Mouse (Mus musculus) testis, adult 2 months (tissue): ENCODE measurements around the gene Snrnp27. TPM values are rescaled to one million over a fixed set of nuclear protein-coding genes. Genes with fewer than 3 reads are reported as not detected.

Source experiments
- H3K27ac ChIP-seq: fragments of 200-500 bp; 2 replicates; pipeline ENCODE4 v1.5.1; 2012; ENCODE audit warnings: low read depth, low read length; ENCODE audit not compliant: control insufficient read depth, insufficient read depth
- H3K27me3 ChIP-seq: fragments of 200-500 bp; 2 replicates; pipeline ENCODE4 v1.6.1; 2012; ENCODE audit warnings: mild to moderate bottlenecking, low read length, moderate library complexity; ENCODE audit not compliant: control insufficient read depth, insufficient read depth
- H3K36me3 ChIP-seq: fragments of 200-500 bp; 2 replicates; pipeline ENCODE4 v1.6.1; 2012; ENCODE audit warnings: mild to moderate bottlenecking, low read length; ENCODE audit not compliant: control insufficient read depth, insufficient read depth
- H3K4me1 ChIP-seq: fragments of 200-500 bp; 2 replicates; pipeline ENCODE4 v1.6.1; 2012; ENCODE audit warnings: low read length; ENCODE audit not compliant: control insufficient read depth, insufficient read depth
- H3K4me3 ChIP-seq: fragments of 200-500 bp; 2 replicates; pipeline ENCODE4 v1.5.1; 2012; ENCODE audit warnings: low read depth, mild to moderate bottlenecking, low read length, moderate library complexity, mixed read lengths; ENCODE audit not compliant: control insufficient read depth
- CTCF ChIP-seq: fragments of 200-500 bp; IDR thresholded peaks from 2 replicates; pipeline ENCODE4 v1.5.1; 2012; ENCODE audit warnings: low read depth, mild to moderate bottlenecking, inconsistent platforms, low read length, moderate library complexity; ENCODE audit not compliant: control insufficient read depth, insufficient read depth, insufficient replicate concordance
- POLR2A ChIP-seq: fragments of 200-500 bp; IDR thresholded peaks from 2 replicates; pipeline ENCODE4 v1.6.1; 2012; ENCODE audit warnings: low read depth, mild to moderate bottlenecking, inconsistent platforms, low read length, moderate library complexity; ENCODE audit not compliant: control insufficient read depth
- polyA plus RNA-seq: library from polyadenylated mRNA; depleted of rRNA; stranded (reverse); fragments of >200 nt; gene quantifications from 2 replicates; pipeline ENCODE4 v1.2.3, GENCODE M21; 2012

The Snrnp27 gene
- polyA plus RNA-seq, 1 experiment = 18.4 TPM

DNA sequence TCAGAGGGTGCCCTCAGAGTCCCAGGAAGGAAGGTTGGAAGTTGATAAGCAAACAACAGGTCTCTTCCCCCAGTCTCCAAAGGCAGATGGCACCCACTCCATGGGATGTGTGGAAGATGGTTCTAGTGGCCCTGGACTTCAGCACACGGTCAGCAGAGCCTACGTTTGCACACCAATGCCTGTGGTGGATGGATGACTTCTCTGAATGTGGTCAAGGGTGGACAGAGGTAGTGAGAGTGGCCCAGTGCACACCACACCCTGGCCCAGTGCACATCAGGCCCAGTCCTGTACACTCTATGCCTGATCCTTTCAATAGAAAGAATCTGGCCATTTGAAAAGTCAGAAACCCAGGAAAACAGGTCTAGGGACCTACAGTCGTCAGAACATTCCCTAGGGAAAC, 25.8 kb downstream of the Snrnp27 start:
- no peak for TF ChIP-seq POLR2A
- TF ChIP-seq CTCF = no peak
- Histone ChIP-seq H3K36me3 (no peaks in the 10 kb centered on the region; the same call in 1 of the 2 replicates), H3K4me3 (no peak overlapping the region), H3K27me3 (no peaks in the 10 kb centered on the region), H3K27ac (no peak overlapping the region), H3K4me1 (peaks cover 3% of the 10 kb centered on the region)

DNA sequence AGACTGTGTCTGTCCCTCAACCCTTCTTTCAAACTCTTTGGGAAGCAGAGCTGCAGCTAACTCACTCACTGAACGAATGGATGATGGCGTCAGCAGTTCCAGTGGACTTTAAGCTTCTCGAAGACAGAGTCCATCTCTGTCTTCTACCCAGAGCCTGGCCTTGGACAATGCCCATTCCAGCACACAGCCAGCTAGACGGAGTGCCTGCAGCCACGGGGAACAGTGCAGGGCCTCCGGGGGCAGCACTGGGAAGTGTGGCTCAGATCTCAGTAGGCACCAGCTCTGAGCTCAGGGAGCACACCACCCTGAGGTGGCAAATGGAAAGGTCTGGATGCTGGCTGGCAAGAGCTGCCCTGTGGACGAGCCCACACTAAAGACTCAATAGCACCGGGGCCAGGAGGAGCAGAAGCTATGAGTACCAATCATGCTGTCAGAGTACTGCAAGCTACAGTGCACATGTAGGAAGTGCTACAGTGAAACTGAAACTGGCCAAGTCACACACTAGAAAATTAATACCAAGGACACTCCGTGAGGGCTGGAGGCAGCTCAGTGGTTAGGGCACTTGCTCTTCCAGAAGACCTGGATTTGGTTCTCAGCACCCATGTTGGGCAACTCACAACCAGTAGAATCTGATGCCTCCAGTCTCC, 29.9 kb downstream of the Snrnp27 start:
- H3K27ac ChIP-seq = peak overlapping the region; percentile 30; the same call in 1 of the 2 replicates
- H3K27me3 ChIP-seq = no peaks in the 10 kb centered on the region
- peaks cover 3% of the 10 kb centered on the region for H3K4me1 ChIP-seq
- 0 out of 2 replicates have a peak, but pooled peaks have one; percentile 4 for TF ChIP-seq CTCF
- no peak for TF ChIP-seq POLR2A
- H3K36me3 ChIP-seq = peaks cover 1% of the 10 kb centered on the region
- H3K4me3 ChIP-seq = no peak overlapping the region

DNA sequence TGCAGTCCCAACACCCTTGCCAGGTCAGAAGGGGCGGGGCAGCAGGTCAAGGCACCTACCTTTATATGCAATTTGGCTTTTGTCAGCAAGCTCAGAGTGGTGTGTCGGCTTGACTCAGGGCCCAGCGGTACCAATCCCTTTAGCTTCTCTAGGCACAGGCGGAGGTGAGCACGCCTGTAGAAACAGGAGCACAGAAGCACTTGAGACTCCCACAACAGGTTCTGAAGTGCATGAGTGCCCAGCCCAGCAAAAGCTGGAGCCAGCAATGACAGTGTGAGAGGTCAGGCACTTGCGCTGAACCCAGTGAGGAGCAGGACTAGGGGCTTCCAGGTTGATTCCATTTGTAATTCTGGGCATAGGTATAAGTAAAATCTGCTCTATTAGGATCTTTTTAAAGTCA, 31.3 kb downstream of the Snrnp27 start:
- Histone ChIP-seq H3K27me3 (no peaks in the 10 kb centered on the region), H3K4me1 (peaks cover 3% of the 10 kb centered on the region), H3K36me3 (peaks cover 2% of the 10 kb centered on the region), H3K4me3 (no peak overlapping the region), H3K27ac (no peak overlapping the region)
- TF ChIP-seq CTCF (no peak), POLR2A (no peak)

DNA sequence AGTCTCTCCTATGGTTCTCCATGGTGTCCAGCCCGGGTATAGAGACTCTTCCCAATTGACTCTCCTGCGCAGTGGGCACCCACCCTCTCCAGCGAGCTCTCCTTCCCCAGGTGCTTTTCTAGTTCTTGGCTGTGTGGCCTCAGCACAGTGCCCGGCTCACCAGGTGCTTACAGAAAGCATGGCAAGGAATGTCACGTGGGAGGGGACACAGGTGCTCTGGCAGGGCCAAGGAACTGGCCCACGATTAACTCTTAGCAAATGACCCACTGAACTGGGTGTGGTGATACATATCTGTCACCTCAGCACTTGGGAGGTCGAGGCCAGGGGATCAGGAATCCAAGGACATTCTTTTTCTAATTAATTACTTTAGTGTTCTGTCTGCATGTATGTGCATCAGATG, 38.2 kb downstream of the Snrnp27 start:
- no peak for TF ChIP-seq POLR2A
- TF ChIP-seq CTCF = no peak
- no peak overlapping the region for H3K4me3 ChIP-seq

DNA sequence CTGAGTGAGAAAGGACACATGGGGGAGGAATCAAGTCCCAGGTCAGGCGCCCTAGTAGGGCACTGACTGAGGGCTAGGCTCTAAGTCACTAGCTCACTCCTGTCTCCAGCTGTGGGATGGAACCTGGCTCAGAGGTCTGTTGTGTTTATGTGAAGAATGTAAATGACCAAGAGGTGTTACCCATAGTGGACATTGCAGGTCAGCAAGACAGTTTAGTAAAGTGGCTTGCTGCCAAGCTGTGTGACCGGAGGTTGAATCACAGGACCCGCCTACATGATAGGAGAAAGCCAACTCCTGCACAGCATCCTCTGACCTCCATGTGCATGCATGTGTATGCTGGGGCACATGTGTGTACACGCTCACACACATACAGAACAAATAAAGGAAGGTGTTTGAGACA, 38.8 kb downstream of the Snrnp27 start:
- Histone ChIP-seq H3K4me1 (no peaks in the 10 kb centered on the region), H3K27me3 (no peaks in the 10 kb centered on the region)

More for the DNA sequence above, 38.2 kb downstream of the Snrnp27 start:
- Histone ChIP-seq H3K27me3 (no peaks in the 10 kb centered on the region), H3K4me1 (no peaks in the 10 kb centered on the region), H3K36me3 (peaks cover 2% of the 10 kb centered on the region), H3K27ac (no peak overlapping the region)

DNA sequence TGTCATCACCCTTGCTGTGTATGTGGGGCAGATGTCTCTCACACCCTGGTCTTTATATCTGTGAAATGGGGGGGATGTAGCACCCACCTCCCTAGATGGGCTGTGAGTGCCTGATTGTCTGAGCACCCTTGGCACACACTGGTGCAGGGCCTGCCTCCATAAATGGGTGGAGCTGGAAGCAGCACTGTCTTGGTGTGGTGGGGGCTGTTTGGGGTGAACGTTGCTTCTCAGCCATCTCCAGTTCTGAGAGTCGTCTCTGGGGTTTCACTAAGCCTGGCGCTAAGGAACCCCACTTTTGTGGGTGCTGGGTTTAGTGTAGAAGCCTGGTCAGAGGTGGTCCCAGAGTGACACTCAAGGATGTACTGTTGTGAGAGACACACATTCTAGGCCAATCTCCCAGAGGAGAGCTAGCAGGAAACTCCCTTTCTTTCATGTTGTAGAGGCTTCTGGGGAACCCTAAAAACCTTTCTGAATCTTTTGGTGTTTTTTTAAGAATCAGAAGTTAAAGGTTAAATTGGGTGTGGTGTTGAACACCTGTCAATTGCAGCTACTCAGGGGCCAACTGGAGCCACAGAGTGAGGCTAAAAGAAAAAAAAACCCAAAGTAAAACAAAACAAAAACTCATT, 39.4 kb downstream of the Snrnp27 start:
- Histone ChIP-seq H3K36me3 (peaks cover 2% of the 10 kb centered on the region), H3K27me3 (no peaks in the 10 kb centered on the region), H3K27ac (no peak overlapping the region), H3K4me1 (no peaks in the 10 kb centered on the region), H3K4me3 (no peak overlapping the region)
- TF ChIP-seq CTCF (no peak), POLR2A (no peak)

More for the DNA sequence above, 38.8 kb downstream of the Snrnp27 start:
- H3K36me3 ChIP-seq = peaks cover 2% of the 10 kb centered on the region
- H3K4me3 ChIP-seq = no peak overlapping the region
- TF ChIP-seq CTCF (no peak), POLR2A (no peak)
- H3K27ac ChIP-seq = no peak overlapping the region

DNA sequence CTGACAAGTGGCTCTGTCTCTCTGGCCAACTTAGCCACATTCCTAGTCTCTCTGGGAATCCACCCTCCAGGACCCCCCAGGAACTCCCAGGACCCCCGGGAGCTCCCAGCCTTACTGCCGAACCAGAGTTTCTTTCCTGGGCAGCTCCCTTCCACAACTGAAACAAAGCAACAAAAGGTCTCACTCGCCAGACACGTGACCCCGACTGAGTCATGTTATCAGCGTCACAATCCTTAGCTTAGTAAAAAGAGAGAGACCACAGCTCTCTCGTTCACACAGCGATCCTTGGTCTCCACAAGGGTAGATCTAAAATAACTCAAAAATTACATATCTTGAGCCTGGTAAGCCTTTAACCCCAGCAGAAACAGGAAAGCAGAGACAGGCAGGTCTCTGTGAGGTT, 42.6 kb downstream of the Snrnp27 start:
- Histone ChIP-seq H3K27me3 (no peaks in the 10 kb centered on the region), H3K4me3 (no peak overlapping the region), H3K4me1 (no peaks in the 10 kb centered on the region), H3K27ac (no peak overlapping the region), H3K36me3 (no peaks in the 10 kb centered on the region)
- no peak for TF ChIP-seq CTCF
- no peak for TF ChIP-seq POLR2A

DNA sequence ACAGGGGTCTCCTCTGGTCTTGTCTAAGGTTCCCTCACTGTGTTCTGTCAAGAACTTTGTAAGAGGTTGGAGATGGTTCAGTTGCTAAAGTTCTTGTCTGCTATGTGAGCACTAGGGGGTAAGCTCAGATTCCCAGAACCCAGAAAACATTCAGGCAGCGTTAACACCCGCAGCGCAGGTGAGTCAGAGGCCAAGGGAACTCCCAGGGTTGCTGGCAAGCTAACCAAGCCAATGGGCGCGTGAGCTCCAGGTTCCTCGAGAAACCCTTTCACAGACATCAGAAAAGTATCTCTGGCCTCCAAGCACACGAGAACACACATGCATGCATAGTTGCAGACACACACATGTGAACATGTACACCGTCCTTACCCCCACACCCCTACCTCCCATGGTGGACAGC, 43.5 kb downstream of the Snrnp27 start:
- Histone ChIP-seq H3K4me3 (no peak overlapping the region), H3K36me3 (no peaks in the 10 kb centered on the region), H3K4me1 (no peaks in the 10 kb centered on the region), H3K27me3 (no peaks in the 10 kb centered on the region), H3K27ac (no peak overlapping the region)
- TF ChIP-seq POLR2A (no peak), CTCF (no peak)
